Mouse (Mus musculus) myocyte (in vitro differentiated cells): ENCODE data around the gene Susd4.

Experiments
- CEBPB ChIP-seq: IDR thresholded peaks from 2 replicates; pipeline ENCODE4 v1.6.1; 2011; ENCODE audit warnings: mild to moderate bottlenecking, moderate library complexity; ENCODE audit not compliant: poor library complexity, insufficient read depth, severe bottlenecking
- POLR2A ChIP-seq: IDR thresholded peaks from one replicate; pipeline ENCODE4 v1.6.1; 2011; ENCODE audit warnings: low read depth, mild to moderate bottlenecking, control low read depth, moderate library complexity; ENCODE audit not compliant: insufficient read length
- POLR2AphosphoS2 ChIP-seq: IDR thresholded peaks from one replicate; pipeline ENCODE4 v1.6.1; 2011; ENCODE audit warnings: low read depth, control low read depth; ENCODE audit not compliant: insufficient read length
- TCF12 ChIP-seq: IDR thresholded peaks from one replicate; pipeline ENCODE4 v1.6.1; 2011; ENCODE audit warnings: mild to moderate bottlenecking, control low read depth; ENCODE audit not compliant: poor library complexity, insufficient read depth, severe bottlenecking

DNA sequence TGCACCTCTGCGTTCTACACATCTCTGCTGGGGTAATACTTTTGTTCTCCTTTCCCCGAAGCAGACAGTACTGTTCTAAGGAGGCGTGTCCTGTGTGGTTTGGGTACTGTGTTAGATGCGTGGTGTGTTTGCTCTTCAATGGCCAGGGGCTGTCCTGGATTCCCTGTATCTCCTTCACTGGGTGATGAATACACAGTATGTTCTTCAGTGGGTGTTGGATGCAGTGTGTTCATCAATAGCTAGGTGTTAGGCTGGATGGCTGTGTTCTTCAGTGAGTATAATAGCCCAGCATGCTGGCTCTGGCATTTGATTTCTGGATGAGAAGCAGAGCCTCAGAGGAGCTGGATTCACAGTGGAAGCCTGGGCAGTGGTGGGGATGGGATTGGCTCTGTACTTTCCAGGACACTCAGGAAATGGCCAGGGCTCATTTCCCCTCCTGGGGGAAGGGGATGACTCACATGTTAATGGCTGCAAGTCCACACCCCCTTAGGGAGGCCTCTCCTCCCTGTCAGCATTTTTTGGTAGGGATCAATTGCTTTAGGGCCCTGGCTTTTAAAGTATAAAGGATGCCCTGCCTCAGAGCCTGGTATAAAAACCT lies 75.8 kb downstream of the Susd4 start:
- TF ChIP-seq POLR2A: no peak
- TF ChIP-seq TCF12: no peak
- no peak for TF ChIP-seq CEBPB
- no peak for TF ChIP-seq POLR2AphosphoS2
